Mouse (Mus musculus): ENCODE results near the gene Prpf4.

- TF ChIP-seq ZNF384 (IDR thresholded peaks at IDR 0.05; ENCODE audit: low read depth, low read length) = no peak
- TF ChIP-seq CHD2 (IDR thresholded peaks at IDR 0.05; ENCODE audit: low read depth, low read length) = no peak
- TF ChIP-seq HCFC1 (IDR thresholded peaks at IDR 0.05; ENCODE audit: borderline replicate concordance, insufficient read depth, low read length) = no peak
- TF ChIP-seq ZC3H11A (IDR thresholded peaks at IDR 0.05; ENCODE audit: borderline replicate concordance, low read depth, low read length) = no peak
- TF ChIP-seq MAFK (IDR thresholded peaks at IDR 0.05; ENCODE audit: insufficient read depth, low read depth, low read length) = no peak
These were observed 35.6 kb upstream of the Prpf4 start for GRCm38 (mm10) chr4:62372818-62373520.
